Mouse (Mus musculus) liver, adult 2 months (tissue): ENCODE results near the gene Ppp1r11.

Source experiments
- CTCF ChIP-seq: fragments of 200-500 bp; IDR thresholded peaks from 2 replicates; pipeline ENCODE4 v1.5.1; 2011; ENCODE audit warnings: low read depth, low read length, control low read depth
- POLR2A ChIP-seq: fragments of 200-500 bp; IDR thresholded peaks from 2 replicates; pipeline ENCODE4 v1.6.1; 2011; ENCODE audit warnings: low read length, control low read depth; ENCODE audit not compliant: insufficient read depth; ENCODE audit errors: extremely low read depth

DNA sequence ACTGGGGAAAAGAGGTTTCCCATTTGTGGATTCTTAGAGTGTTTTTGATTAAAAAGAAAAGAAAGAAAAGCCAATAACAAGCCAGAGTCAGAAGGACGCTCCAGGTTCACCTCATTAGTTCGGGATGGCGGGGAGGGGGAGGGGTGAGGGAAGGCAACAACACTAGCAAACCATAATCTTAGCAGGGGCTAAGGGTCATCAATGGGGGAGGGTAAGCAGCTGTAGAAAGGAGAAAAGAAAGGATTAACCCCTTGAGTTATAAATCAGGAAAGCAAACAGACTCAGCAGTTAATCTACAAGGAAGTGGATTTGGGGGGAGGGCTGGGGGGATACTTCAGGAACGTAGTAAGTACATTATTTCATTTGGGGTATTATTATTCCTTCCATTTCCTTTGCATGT lies 30.3 kb upstream of the Ppp1r11 start:
- no peak for TF ChIP-seq CTCF
- no peak for TF ChIP-seq POLR2A
